Mouse (Mus musculus) hindbrain, embryonic 15.5 days (tissue): ENCODE measurements around the gene Dusp18. TPM values are rescaled to one million over a fixed set of nuclear protein-coding genes. Genes with fewer than 3 reads are reported as not detected.
A peak's percentile ranks its signal among the peaks of the same experiment; 100 is the strongest.

Experiments used
- ATAC-seq: fragments of 200-750 bp; cut with Nextera tagmentation; 2 replicates; pipeline ENCODE4 v1.8.0; 2017; ENCODE audit warnings: low read depth, moderate number of reproducible peaks, moderate TSS enrichment; ENCODE audit not compliant: low FRiP score
- H3K27ac ChIP-seq: fragments of 300-500 bp; sonication (generic); replicated peaks from 2 replicates; pipeline ENCODE4 v1.5.1; 2015; ENCODE audit warnings: mild to moderate bottlenecking, inconsistent platforms
- H3K27me3 ChIP-seq: fragments of 300-500 bp; sonication (generic); 2 replicates; pipeline ENCODE4 v1.6.1; 2015; ENCODE audit warnings: control low read depth, inconsistent platforms
- H3K36me3 ChIP-seq: fragments of 300-500 bp; sonication (generic); 2 replicates; pipeline ENCODE4 v1.6.1; 2015; ENCODE audit warnings: control low read depth, inconsistent platforms
- H3K4me1 ChIP-seq: fragments of 300-500 bp; sonication (generic); replicated peaks from 2 replicates; pipeline ENCODE4 v1.6.1; 2015; ENCODE audit warnings: control low read depth, inconsistent platforms
- H3K4me2 ChIP-seq: fragments of 300-500 bp; sonication (generic); 2 replicates; pipeline ENCODE4 v1.6.1; 2015; ENCODE audit warnings: moderate library complexity, mild to moderate bottlenecking, inconsistent platforms
- H3K4me3 ChIP-seq: fragments of 300-500 bp; sonication (generic); 2 replicates; pipeline ENCODE4 v1.5.1; 2015; ENCODE audit warnings: mild to moderate bottlenecking, inconsistent platforms
- H3K9ac ChIP-seq: fragments of 300-500 bp; sonication (generic); 2 replicates; pipeline ENCODE4 v1.6.1; 2015; ENCODE audit warnings: inconsistent platforms
- H3K9me3 ChIP-seq: fragments of 300-500 bp; sonication (generic); 2 replicates; pipeline ENCODE4 v1.6.1; 2016; ENCODE audit warnings: control low read depth, inconsistent platforms
- WGBS: fragments of 180-500 bp; shearing (Covaris S2); methylation state at CpG from one replicate; pipeline ENCODE4 v1.1.7; 2015; 5-methylcytosine and 5-hydroxymethylcytosine counted together
- polyA plus RNA-seq: library from polyadenylated mRNA; unstranded; fragments of >200 nt; fragmentation: Nextera tagmentation; extraction: Ambion mirVana; gene quantifications from 2 replicates; pipeline ENCODE4 v1.2.1, GENCODE M21; 2015

Dusp18 gene
- polyA plus RNA-seq, 1 experiment from 2014 or later: 33.1 TPM

GRCm38 (mm10) chr11:3913316-3914108, 18.5 kb downstream of the Dusp18 start:
- Histone ChIP-seq H3K4me2 (peak overlapping the region; percentile 74), H3K9ac (peak overlapping the region; percentile 53), H3K9me3 (no peaks in the 10 kb centered on the region), H3K36me3 (no peaks in the 10 kb centered on the region), H3K27me3 (no peaks in the 10 kb centered on the region), H3K4me3 (peak overlapping the region; percentile 54), H3K27ac (peak overlapping the region; percentile 72), H3K4me1 (peaks cover 53% of the 10 kb centered on the region)
- peak; percentile 92 for ATAC-seq
- WGBS: under 1% methylated on average over 65 of the region's 65 CpGs

DNA sequence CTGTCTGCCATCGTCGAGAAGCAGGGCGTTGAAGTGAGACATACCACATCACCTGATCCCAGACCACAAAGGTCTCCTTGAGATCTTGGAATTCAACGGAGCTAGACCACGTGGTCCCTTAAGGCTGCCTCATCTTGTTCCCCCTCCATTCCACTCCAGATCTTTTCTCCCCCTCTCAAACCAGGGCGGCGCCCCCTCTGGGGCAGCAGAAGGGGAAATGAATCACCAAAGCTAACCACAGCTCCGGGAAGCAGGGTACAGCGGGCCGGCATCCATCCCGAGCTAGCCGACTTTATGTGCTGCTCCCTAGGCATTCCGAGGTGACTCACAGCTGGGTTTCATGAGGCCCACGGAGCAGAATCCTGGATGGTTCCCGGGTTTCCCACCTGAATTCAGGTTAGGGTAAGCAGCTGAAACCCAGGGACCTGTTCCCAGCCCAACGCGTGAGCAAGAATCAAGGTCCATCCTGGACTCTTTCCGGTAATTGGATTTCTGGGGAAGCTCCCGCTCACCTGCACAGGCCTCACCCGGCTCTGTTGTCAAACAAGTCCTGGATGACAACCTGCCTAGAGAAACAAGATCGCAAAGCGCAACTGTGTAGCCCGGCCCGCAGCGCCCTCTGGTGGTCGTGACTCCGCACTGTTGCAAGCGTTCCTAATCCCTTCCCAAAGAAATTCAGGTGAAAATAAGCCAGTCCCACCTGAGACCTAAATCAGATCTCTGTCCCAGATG, 19.2 kb downstream of the Dusp18 start, which contains the start of gene Slc35e4:
Gene Slc35e4 (minus strand): TSS at position 556 of the 732 bp plus-strand sequence.
- Histone ChIP-seq H3K9ac (peak within 1 kb of the TSS; percentile 53), H3K27ac (peak within 1 kb of the TSS; percentile 72), H3K4me1 (peaks cover 47% of the 10 kb centered on the region), H3K36me3 (no peaks in the 10 kb centered on the region), H3K4me2 (peak within 1 kb of the TSS; percentile 74), H3K9me3 (no peaks in the 10 kb centered on the region), H3K4me3 (peak within 1 kb of the TSS; percentile 54), H3K27me3 (no peaks in the 10 kb centered on the region)
- under 1% methylated on average over 28 of the region's 28 CpGs for WGBS
- ATAC-seq: peak; percentile 77

- 65% methylated on average over 1 of the region's 1 CpGs for WGBS
- Histone ChIP-seq H3K9me3 (no peaks in the 10 kb centered on the region), H3K36me3 (peaks cover 6% of the 10 kb centered on the region; the same call in 1 of the 2 replicates), H3K27ac (no peak overlapping the region), H3K4me3 (no peak overlapping the region), H3K9ac (no peak overlapping the region), H3K4me2 (no peak overlapping the region), H3K4me1 (peaks cover 11% of the 10 kb centered on the region; the same call in 1 of the 2 replicates), H3K27me3 (no peaks in the 10 kb centered on the region)
- no peak for ATAC-seq
Measured at GRCm38 (mm10) chr11:3918738-3919137, 23.7 kb downstream of the Dusp18 start.

- Histone ChIP-seq H3K4me1 (0 out of 2 replicates have a peak, but pooled peaks cover 3% of the 10 kb centered on the region), H3K4me2 (no peak overlapping the region), H3K27ac (no peak overlapping the region), H3K9me3 (no peaks in the 10 kb centered on the region), H3K36me3 (peaks cover 13% of the 10 kb centered on the region; the same call in 1 of the 2 replicates), H3K4me3 (no peak overlapping the region), H3K9ac (no peak overlapping the region), H3K27me3 (no peaks in the 10 kb centered on the region)
- 95% methylated on average over 7 of the region's 7 CpGs for WGBS
- ATAC-seq: no peak
Measured at GRCm38 (mm10) chr11:3920476-3920875, 25.4 kb downstream of the Dusp18 start.

- no peak for ATAC-seq
- Histone ChIP-seq H3K4me1 (0 out of 2 replicates have a peak, but pooled peaks cover 3% of the 10 kb centered on the region), H3K9ac (no peak overlapping the region), H3K36me3 (peaks cover 13% of the 10 kb centered on the region; the same call in 1 of the 2 replicates), H3K4me2 (no peak overlapping the region), H3K27ac (no peak overlapping the region), H3K9me3 (no peaks in the 10 kb centered on the region), H3K4me3 (no peak overlapping the region), H3K27me3 (no peaks in the 10 kb centered on the region)
- 22% methylated on average over 8 of the region's 8 CpGs for WGBS
Measured at GRCm38 (mm10) chr11:3921281-3921850, 26.3 kb downstream of the Dusp18 start.

- Histone ChIP-seq H3K27ac (no peak overlapping the region), H3K9me3 (no peaks in the 10 kb centered on the region), H3K9ac (no peak overlapping the region), H3K4me1 (0 out of 2 replicates have a peak, but pooled peaks cover 3% of the 10 kb centered on the region), H3K4me2 (no peak overlapping the region), H3K27me3 (no peaks in the 10 kb centered on the region), H3K36me3 (peaks cover 18% of the 10 kb centered on the region; the same call in 1 of the 2 replicates), H3K4me3 (no peak overlapping the region)
- ATAC-seq: no peak
- WGBS: 95% methylated on average over 9 of the region's 9 CpGs
Measured at GRCm38 (mm10) chr11:3922115-3922514, 27.1 kb downstream of the Dusp18 start.

- H3K4me1 ChIP-seq: 0 out of 2 replicates have a peak, but pooled peaks cover 3% of the 10 kb centered on the region
- no peak overlapping the region for H3K9ac ChIP-seq
- 97% methylated on average over 6 of the region's 6 CpGs for WGBS
- ATAC-seq: no peak
- H3K36me3 ChIP-seq: peaks cover 18% of the 10 kb centered on the region; the same call in 1 of the 2 replicates
- no peak overlapping the region for H3K4me2 ChIP-seq
- no peaks in the 10 kb centered on the region for H3K27me3 ChIP-seq
- no peaks in the 10 kb centered on the region for H3K9me3 ChIP-seq
- H3K27ac ChIP-seq: no peak overlapping the region
- no peak overlapping the region for H3K4me3 ChIP-seq
Measured at GRCm38 (mm10) chr11:3922731-3923130, 27.7 kb downstream of the Dusp18 start.

- H3K9me3 ChIP-seq: no peaks in the 10 kb centered on the region
- H3K36me3 ChIP-seq: peaks cover 18% of the 10 kb centered on the region; the same call in 1 of the 2 replicates
- no peak overlapping the region for H3K4me2 ChIP-seq
- no peak overlapping the region for H3K4me3 ChIP-seq
- ATAC-seq: no peak
- WGBS: 95% methylated on average over 10 of the region's 10 CpGs
- no peak overlapping the region for H3K27ac ChIP-seq
- H3K27me3 ChIP-seq: no peaks in the 10 kb centered on the region
- peaks cover 6% of the 10 kb centered on the region for H3K4me1 ChIP-seq
- no peak overlapping the region for H3K9ac ChIP-seq
Measured at GRCm38 (mm10) chr11:3925916-3926315, 30.9 kb downstream of the Dusp18 start.

- 82% methylated on average over 4 of the region's 4 CpGs for WGBS
- Histone ChIP-seq H3K36me3 (0 out of 2 replicates have a peak, but pooled peaks cover 5% of the 10 kb centered on the region), H3K4me2 (no peak overlapping the region), H3K4me1 (peaks cover 15% of the 10 kb centered on the region), H3K27me3 (no peaks in the 10 kb centered on the region), H3K27ac (no peak overlapping the region), H3K9ac (no peak overlapping the region), H3K4me3 (no peak overlapping the region), H3K9me3 (no peaks in the 10 kb centered on the region)
- ATAC-seq: no peak
Measured at GRCm38 (mm10) chr11:3930019-3930418, 35.0 kb downstream of the Dusp18 start.

- 30% methylated on average over 6 of the region's 6 CpGs for WGBS
- peak overlapping the region; percentile 41 for H3K4me3 ChIP-seq
- H3K9me3 ChIP-seq: no peaks in the 10 kb centered on the region
- H3K36me3 ChIP-seq: 0 out of 2 replicates have a peak, but pooled peaks cover 5% of the 10 kb centered on the region
- peaks cover 15% of the 10 kb centered on the region for H3K4me1 ChIP-seq
- peak overlapping the region; percentile 86 for H3K4me2 ChIP-seq
- no peak for ATAC-seq
- H3K9ac ChIP-seq: no peak overlapping the region
- H3K27me3 ChIP-seq: no peaks in the 10 kb centered on the region
- H3K27ac ChIP-seq: no peak overlapping the region
Measured at GRCm38 (mm10) chr11:3930931-3931330, 35.9 kb downstream of the Dusp18 start.

- Histone ChIP-seq H3K27me3 (no peaks in the 10 kb centered on the region), H3K9me3 (no peaks in the 10 kb centered on the region), H3K27ac (no peak within 1 kb of the TSS; the same call in 1 of the 2 replicates), H3K36me3 (0 out of 2 replicates have a peak, but pooled peaks cover 3% of the 10 kb centered on the region), H3K4me3 (peak within 1 kb of the TSS; percentile 41), H3K4me1 (peaks cover 15% of the 10 kb centered on the region), H3K4me2 (peak within 1 kb of the TSS; percentile 86), H3K9ac (peak within 1 kb of the TSS; percentile 44)
- under 1% methylated on average over 20 of the region's 26 CpGs for WGBS
- peak; percentile 71 for ATAC-seq
Measured at GRCm38 (mm10) chr11:3931511-3932211, 36.6 kb downstream of the Dusp18 start, which contains the start of gene Tcn2. Gene Tcn2, minus strand, starts transcription at chr11:3932159.
